Mouse (Mus musculus) CD4-positive, CD25-positive, alpha-beta regulatory T cell, adult 4 months (primary cell): Measurements from ENCODE around the gene Olfr1066. TPM values are rescaled to one million over a fixed set of nuclear protein-coding genes. Genes with fewer than 3 reads are reported as not detected.
"Not testable (repeated sequence)": the region's sequence is repeated elsewhere in the genome, so short reads cannot be mapped to it uniquely, and the experiment has no call there.

Experiments
- ATAC-seq: one replicate; pipeline ENCODE4 v1.8.0; 2017
- polyA plus RNA-seq, 2 experiments: library from polyadenylated mRNA; unstranded; fragments of 100-300 nt; shearing (Covaris generic); gene quantifications; one replicate each; pipeline ENCODE4 v1.2.1; 2017

Olfr1066 gene
- polyA plus RNA-seq: not detected

- ATAC-seq: no peak
Observed at GRCm38 (mm10) chr2:86456169-86456568, at the start of gene Olfr1066. Olfr1066 (minus strand) TSS chr2:86456269.

GRCm38 (mm10) chr2:86487286-86487685 lies 31.2 kb upstream of the Olfr1066 start, which contains the start of gene Olfr228:
Olfr228 (minus strand) TSS chr2:86487386.
- no peak for ATAC-seq

- ATAC-seq: no peak
Observed at GRCm38 (mm10) chr2:86464442-86465109, 8.5 kb upstream of the Olfr1066 start.

- ATAC-seq: no peak
Observed at GRCm38 (mm10) chr2:86460434-86460833, 4.4 kb upstream of the Olfr1066 start.

GRCm38 (mm10) chr2:86450491-86450890 lies 5.6 kb downstream of the Olfr1066 start, which contains the start of gene Olfr1065:
Olfr1065 (minus strand) TSS chr2:86450591.
- not testable (repeated sequence) for ATAC-seq

GRCm38 (mm10) chr2:86442101-86442500 lies 14.0 kb downstream of the Olfr1066 start:
- not testable (repeated sequence) for ATAC-seq

- ATAC-seq: not testable (repeated sequence)
Observed at GRCm38 (mm10) chr2:86428511-86428910, 27.6 kb downstream of the Olfr1066 start.

- not testable (repeated sequence) for ATAC-seq
Observed at GRCm38 (mm10) chr2:86426649-86427048, 29.4 kb downstream of the Olfr1066 start, which contains the start of gene Olfr1062. Olfr1062 (minus strand) TSS chr2:86426749.

- no peak for ATAC-seq
Observed at GRCm38 (mm10) chr2:86413950-86414349, 42.1 kb downstream of the Olfr1066 start, which contains the start of gene Olfr1061. Olfr1061 (minus strand) TSS chr2:86414050.

Other genes with a start within 250 kb of the Olfr1066 start
- not detected for gene Olfr1046, start 237.0 kb downstream of the Olfr1066 start, polyA plus RNA-seq
- gene Olfr1047, start 224.9 kb downstream of the Olfr1066 start, polyA plus RNA-seq: not detected
- gene Olfr1048, start 216.0 kb downstream of the Olfr1066 start, polyA plus RNA-seq: not detected
- not detected for gene Olfr1049, start 197.9 kb downstream of the Olfr1066 start, polyA plus RNA-seq
- gene Olfr1051, start 177.2 kb downstream of the Olfr1066 start, polyA plus RNA-seq: not detected
- under 1 TPM in 1 of 2 experiments, not detected in 1; 0.48 TPM for gene Olfr1052, start 163.8 kb downstream of the Olfr1066 start, polyA plus RNA-seq
- gene Olfr1053, start 141.0 kb downstream of the Olfr1066 start, polyA plus RNA-seq: not detected
- not detected for gene Olfr1054, start 120.8 kb downstream of the Olfr1066 start, polyA plus RNA-seq
- gene Olfr1055, start 106.0 kb downstream of the Olfr1066 start, polyA plus RNA-seq: not detected
- gene Olfr1056, start 93.8 kb downstream of the Olfr1066 start, polyA plus RNA-seq: not detected
- gene Olfr1057, start 77.9 kb downstream of the Olfr1066 start, polyA plus RNA-seq: not detected
- not detected for gene Olfr1058, start 67.7 kb downstream of the Olfr1066 start, polyA plus RNA-seq
- gene Olfr1061, start 42.2 kb downstream of the Olfr1066 start, polyA plus RNA-seq: not detected
- gene Olfr1062, start 29.5 kb downstream of the Olfr1066 start, polyA plus RNA-seq: not detected
- not detected for gene Olfr1065, start 5.7 kb downstream of the Olfr1066 start, polyA plus RNA-seq
- not detected for gene Olfr228, start 31.1 kb upstream of the Olfr1066 start, polyA plus RNA-seq
- gene Olfr1076, start 52.2 kb upstream of the Olfr1066 start, polyA plus RNA-seq: not detected
- gene Olfr1079, start 86.2 kb upstream of the Olfr1066 start, polyA plus RNA-seq: not detected
- gene Olfr1080, start 102.0 kb upstream of the Olfr1066 start, polyA plus RNA-seq: not detected
- not detected for gene Olfr1082, start 142.7 kb upstream of the Olfr1066 start, polyA plus RNA-seq
- not detected for gene Olfr1084, start 183.5 kb upstream of the Olfr1066 start, polyA plus RNA-seq
- not detected for gene Olfr1085, start 205.8 kb upstream of the Olfr1066 start, polyA plus RNA-seq
- not detected for gene Olfr1086, start 223.8 kb upstream of the Olfr1066 start, polyA plus RNA-seq
- gene Olfr1087, start 242.1 kb upstream of the Olfr1066 start, polyA plus RNA-seq: not detected